In the genomic region with DNA sequence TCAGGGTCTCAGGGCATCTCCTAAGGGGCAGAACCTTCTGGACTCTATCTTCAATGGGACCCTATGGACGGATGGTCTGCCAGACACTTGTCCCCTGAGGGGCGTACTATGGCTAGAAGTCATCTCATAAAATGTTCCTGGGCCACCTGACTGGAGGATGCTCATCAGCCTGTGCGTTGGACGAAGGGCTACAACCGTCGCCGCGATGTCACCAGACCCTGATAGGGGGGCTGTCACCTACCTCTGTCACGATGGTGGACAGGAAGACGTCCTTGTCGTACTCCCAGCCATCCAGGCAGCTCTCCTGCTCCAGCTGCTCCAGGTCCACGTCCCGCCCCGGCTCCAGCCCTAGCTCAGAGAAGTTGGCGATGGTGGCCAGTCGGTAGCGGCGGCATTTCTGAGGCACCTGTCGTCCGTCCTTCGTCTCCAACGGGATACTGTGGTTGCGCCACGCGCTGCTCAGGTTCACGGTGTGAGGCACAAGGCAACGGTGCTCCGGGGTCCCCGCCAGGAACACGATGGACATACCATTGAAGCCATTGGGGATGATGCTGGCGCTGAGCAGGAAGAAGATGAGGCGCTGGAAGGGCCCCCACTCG, we compare ENCODE assay signal across 8 mouse cellular contexts. TPM values are rescaled to one million over a fixed set of nuclear protein-coding genes. Genes with fewer than 3 reads are reported as not detected.
DNase-seq lines count a peak whose midpoint lies in the region; ATAC-seq and TF ChIP-seq lines count a peak whose summit lies in the region.

No protein-coding gene starts in this region.

- TF ChIP-seq POLR2A in testis, adult 2 months (IDR thresholded peaks at IDR 0.05; ENCODE audit: control insufficient read depth, low read depth, low read length) = no peak

- H3K9ac ChIP-seq in hindbrain, embryonic 14.5 days = peak overlapping the region; percentile 75

- peaks cover 7% of the 10 kb centered on the region for H3K4me1 ChIP-seq in testis, adult 2 months (ENCODE audit: control insufficient read depth, insufficient read depth, low read length)
- peaks cover 30% of the 10 kb centered on the region for H3K4me1 ChIP-seq in hindbrain, embryonic 14.5 days (replicated peaks; ENCODE audit: control insufficient read depth, insufficient read depth, low read length)

- no peak for TF ChIP-seq CTCF in gastrocnemius, adult 2 months (IDR thresholded peaks at IDR 0.05)
- no peak for TF ChIP-seq CTCF in testis, adult 2 months (IDR thresholded peaks at IDR 0.05; ENCODE audit: control insufficient read depth, insufficient read depth, insufficient replicate concordance, low read depth, low read length)

- peak; percentile 3; the same call in 1 of the 2 replicates for ATAC-seq in hindbrain, embryonic 14.5 days (ENCODE audit: low FRiP score)
- peak; percentile 31 for ATAC-seq in megakaryocyte-erythroid progenitor cell, adult 5-6 weeks (replicated peaks; ENCODE audit: low FRiP score, low TSS enrichment, poor library complexity, severe bottlenecking)
- no peak for ATAC-seq in activated CD4-positive, CD25-positive, alpha-beta regulatory T cell, adult 4 months

- H3K27me3 ChIP-seq in testis, adult 2 months (ENCODE audit: control insufficient read depth, insufficient read depth, low read length) = no peaks in the 10 kb centered on the region
- H3K27me3 ChIP-seq in hindbrain, embryonic 14.5 days (ENCODE audit: control insufficient read depth, insufficient read depth, low read length) = no peaks in the 10 kb centered on the region

- WGBS in hindbrain, embryonic 14.5 days = 1% methylated on average over 33 of the region's 33 CpGs

- no peaks in the 10 kb centered on the region; the same call in 1 of the 2 replicates for H3K36me3 ChIP-seq in testis, adult 2 months (ENCODE audit: control insufficient read depth, insufficient read depth, low read length)
- no peaks in the 10 kb centered on the region; the same call in 1 of the 2 replicates for H3K36me3 ChIP-seq in hindbrain, embryonic 14.5 days (replicated peaks; ENCODE audit: control insufficient read depth, insufficient read depth)

- DNase-seq in gastrocnemius, adult 2 months = peak; percentile 74
- no peak for DNase-seq in gastrocnemius, postnatal 25 days
- DNase-seq in testis, postnatal 14 days (ENCODE audit: low spot score) = no peak
- DNase-seq in hindbrain, embryonic 14.5 days (ENCODE audit: low spot score) = peak; percentile 24
- no peak for DNase-seq in embryo, embryonic 11 days

- H3K9me3 ChIP-seq in hindbrain, embryonic 14.5 days (ENCODE audit: control insufficient read depth, low read length) = no peaks in the 10 kb centered on the region

- intact Hi-C loops in gastrocnemius, adult 2 months (cut with DNase I) = no loop called here

- peak overlapping the region; percentile 91 for H3K4me2 ChIP-seq in hindbrain, embryonic 14.5 days (replicated peaks)

- H3K27ac ChIP-seq in gastrocnemius, adult 2 months = peak overlapping the region; percentile 93
- peak overlapping the region; percentile 63 for H3K27ac ChIP-seq in testis, adult 2 months (ENCODE audit: control insufficient read depth, insufficient read depth, low read depth, low read length)
- H3K27ac ChIP-seq in hindbrain, embryonic 14.5 days = 0 out of 2 replicates have a peak overlapping the region, but pooled peaks have one; percentile 43

- peak overlapping the region; percentile 94 for H3K4me3 ChIP-seq in gastrocnemius, adult 2 months
- H3K4me3 ChIP-seq in testis, adult 2 months (ENCODE audit: control insufficient read depth, low read depth, low read length) = peak overlapping the region; percentile 94
- peak overlapping the region; percentile 59 for H3K4me3 ChIP-seq in hindbrain, embryonic 14.5 days (replicated peaks; ENCODE audit: low read length)

RNA-seq across cellular contexts. Expression of gene Slc22a5, which starts 0.5 kb away (rescaled TPM):
- total RNA-seq in gastrocnemius, adult 2 months (2021) = 10 to 100 TPM in 1 of 2 experiments, 1 to 10 TPM in 1; 7.6 to 11.0 TPM
- 10 to 100 TPM; 10.6 to 10.7 TPM for total RNA-seq in gastrocnemius, postnatal 25 days (2021)
- 20.7 and 21.7 TPM in 2 replicates for polyA plus RNA-seq in testis, adult 2 months (2012; rRNA removed)
- polyA plus RNA-seq in hindbrain, embryonic 14.5 days (2014; fragmentation: Nextera tagmentation; extraction: Ambion mirVana) = 11.9 and 12.9 TPM in 2 replicates
- 6.3 and 10.5 TPM in 2 replicates for total RNA-seq in megakaryocyte-erythroid progenitor cell, adult 5-6 weeks (2014; fragmentation: Nextera tagmentation)
- total RNA-seq in megakaryocyte-erythroid progenitor cell, adult 5-6 weeks (2017) = 7.0 and 11.2 TPM in 2 replicates
- 10 to 100 TPM; 10.8 to 16.0 TPM for polyA plus RNA-seq in activated CD4-positive, CD25-positive, alpha-beta regulatory T cell, adult 4 months (2017; shearing (Covaris generic))

RNA-seq across cellular contexts. Expression of gene Gm12216, which starts 31.9 kb away (rescaled TPM):
- 1 to 10 TPM in 1 of 2 experiments, under 1 TPM in 1; 0.87 to 1.4 TPM for total RNA-seq in gastrocnemius, adult 2 months (2021)
- total RNA-seq in gastrocnemius, postnatal 25 days (2021) = 1 to 10 TPM; 2.0 TPM
- 0.91 and 0.93 TPM in 2 replicates for polyA plus RNA-seq in testis, adult 2 months (2012; rRNA removed)
- polyA plus RNA-seq in hindbrain, embryonic 14.5 days (2014; fragmentation: Nextera tagmentation; extraction: Ambion mirVana) = 0.48 TPM in 1 of 2 replicates, not detected in the other
- 5.5 and 12.6 TPM in 2 replicates for total RNA-seq in megakaryocyte-erythroid progenitor cell, adult 5-6 weeks (2014; fragmentation: Nextera tagmentation)
- 1.5 TPM in 1 of 2 replicates, not detected in the other for total RNA-seq in megakaryocyte-erythroid progenitor cell, adult 5-6 weeks (2017)
- polyA plus RNA-seq in activated CD4-positive, CD25-positive, alpha-beta regulatory T cell, adult 4 months (2017; shearing (Covaris generic)) = 10 to 100 TPM; 24.2 to 36.5 TPM

Comparison
In these comparisons a context has a peak if more than half of its experiments do, and no peak if none do; other contexts are left out.
1. DNase-seq: peak in gastrocnemius, adult 2 months (single experiment) and hindbrain, embryonic 14.5 days (single experiment); none in gastrocnemius, postnatal 25 days (single experiment), testis, postnatal 14 days (single experiment) and embryo, embryonic 11 days (single experiment).
2. H3K27ac ChIP-seq: peak in every context shown above with its lines; median percentile 93 in gastrocnemius, adult 2 months; 63 in testis, adult 2 months; 43 in hindbrain, embryonic 14.5 days.
3. Peak in every context shown above with its lines, with median percentiles within 50 percentile points of each other: H3K4me3 ChIP-seq.